Mouse (Mus musculus): ENCODE measurements around the gene Txnip.

GRCm38 (mm10) chr3:96590657-96591056 is 32.9 kb downstream of the Txnip start:
- TF ChIP-seq CTCF (conservative IDR thresholded peaks at IDR 0.05; ENCODE audit: low read length) (no peak), NANOG (IDR thresholded peaks at IDR 0.05; ENCODE audit: borderline replicate concordance, low read length) (no peak)
